Mouse (Mus musculus): ENCODE measurements at regions not wholly inside any gene's neighbourhood (a gene's known extent, or its start where the extent isn't known, plus 50 kb on each side); places are given as distances from the start of the nearest gene placed in this dataset.

GRCm38 (mm10) chrX:92981141-92981540 lies 305.1 kb upstream of the Arx start:
- H3K4me2 ChIP-seq = no peak overlapping the region

GRCm38 (mm10) chrX:93002236-93002976 lies 283.8 kb upstream of the Arx start:
- WGBS = 34% methylated on average over 9 of the region's 9 CpGs
- Histone ChIP-seq H3K9ac (replicated peaks) (no peak overlapping the region), H3K4me2 (0 out of 2 replicates have a peak overlapping the region, but pooled peaks have one; percentile 13), H3K27ac (no peak overlapping the region), H3K36me3 (no peaks in the 10 kb centered on the region), H3K9me3 (no peaks in the 10 kb centered on the region), H3K27me3 (no peaks in the 10 kb centered on the region), H3K4me3 (replicated peaks) (no peak overlapping the region), H3K4me1 (replicated peaks) (peaks cover 5% of the 10 kb centered on the region; the same call in 1 of the 2 replicates)
- ATAC-seq (ENCODE audit: insufficient number of reproducible peaks, insufficient read depth, low FRiP score, low TSS enrichment, low read depth) = no peak

More at GRCm38 (mm10) chrX:92981141-92981540, 305.1 kb upstream of the Arx start:
- no peak overlapping the region for H3K27ac ChIP-seq
- no peaks in the 10 kb centered on the region for H3K9me3 ChIP-seq
- no peak overlapping the region for H3K9ac ChIP-seq (replicated peaks)
- H3K4me3 ChIP-seq (replicated peaks) = no peak overlapping the region
- H3K27me3 ChIP-seq = no peaks in the 10 kb centered on the region
- H3K4me1 ChIP-seq (replicated peaks) = no peaks in the 10 kb centered on the region
- ATAC-seq (ENCODE audit: insufficient number of reproducible peaks, insufficient read depth, low FRiP score, low TSS enrichment, low read depth) = no peak
- no peaks in the 10 kb centered on the region for H3K36me3 ChIP-seq

- Histone ChIP-seq H3K27me3 (no peaks in the 10 kb centered on the region), H3K36me3 (no peaks in the 10 kb centered on the region), H3K27ac (no peak overlapping the region), H3K9ac (replicated peaks) (no peak overlapping the region), H3K4me2 (no peak overlapping the region), H3K4me1 (replicated peaks) (peaks cover 5% of the 10 kb centered on the region; the same call in 1 of the 2 replicates), H3K4me3 (replicated peaks) (no peak overlapping the region), H3K9me3 (no peaks in the 10 kb centered on the region)
- no peak for ATAC-seq (ENCODE audit: insufficient number of reproducible peaks, insufficient read depth, low FRiP score, low TSS enrichment, low read depth)
- 76% methylated on average over 2 of the region's 2 CpGs for WGBS
These were observed 279.6 kb upstream of the Arx start for GRCm38 (mm10) chrX:93006681-93007080.

GRCm38 (mm10) chrX:93011578-93011977 lies 274.7 kb upstream of the Arx start:
- Histone ChIP-seq H3K27me3 (no peaks in the 10 kb centered on the region), H3K4me3 (replicated peaks) (no peak overlapping the region), H3K4me1 (replicated peaks) (no peaks in the 10 kb centered on the region), H3K36me3 (no peaks in the 10 kb centered on the region), H3K9me3 (no peaks in the 10 kb centered on the region), H3K4me2 (no peak overlapping the region), H3K27ac (no peak overlapping the region), H3K9ac (replicated peaks) (no peak overlapping the region)
- no peak for ATAC-seq (ENCODE audit: insufficient number of reproducible peaks, insufficient read depth, low FRiP score, low TSS enrichment, low read depth)
- 61% methylated on average over 2 of the region's 2 CpGs for WGBS

GRCm38 (mm10) chrX:93016391-93016790 lies 269.9 kb upstream of the Arx start:
- WGBS = 64% methylated on average over 3 of the region's 3 CpGs
- Histone ChIP-seq H3K9me3 (no peaks in the 10 kb centered on the region), H3K27me3 (no peaks in the 10 kb centered on the region), H3K9ac (replicated peaks) (no peak overlapping the region), H3K4me2 (no peak overlapping the region), H3K4me1 (replicated peaks) (no peaks in the 10 kb centered on the region), H3K36me3 (no peaks in the 10 kb centered on the region), H3K27ac (no peak overlapping the region), H3K4me3 (replicated peaks) (no peak overlapping the region)
- ATAC-seq (ENCODE audit: insufficient number of reproducible peaks, insufficient read depth, low FRiP score, low TSS enrichment, low read depth) = no peak

GRCm38 (mm10) chrX:93041096-93041495 lies 245.1 kb upstream of the Arx start:
- ATAC-seq (ENCODE audit: insufficient number of reproducible peaks, insufficient read depth, low FRiP score, low TSS enrichment, low read depth) = no peak
- Histone ChIP-seq H3K36me3 (no peaks in the 10 kb centered on the region), H3K9me3 (no peaks in the 10 kb centered on the region), H3K27ac (no peak overlapping the region), H3K4me3 (replicated peaks) (no peak overlapping the region), H3K4me2 (no peak overlapping the region), H3K9ac (replicated peaks) (no peak overlapping the region), H3K27me3 (no peaks in the 10 kb centered on the region), H3K4me1 (replicated peaks) (no peaks in the 10 kb centered on the region)
- 90% methylated on average over 1 of the region's 1 CpGs for WGBS

- H3K4me1 ChIP-seq (replicated peaks) = no peaks in the 10 kb centered on the region
- no peak overlapping the region for H3K4me3 ChIP-seq (replicated peaks)
- WGBS = 66% methylated on average over 3 of the region's 3 CpGs
- ATAC-seq (ENCODE audit: insufficient number of reproducible peaks, insufficient read depth, low FRiP score, low TSS enrichment, low read depth) = no peak
- no peak overlapping the region for H3K27ac ChIP-seq
- H3K27me3 ChIP-seq = no peaks in the 10 kb centered on the region
- H3K9me3 ChIP-seq = no peaks in the 10 kb centered on the region
- H3K9ac ChIP-seq (replicated peaks) = no peak overlapping the region
- no peak overlapping the region for H3K4me2 ChIP-seq
- H3K36me3 ChIP-seq = no peaks in the 10 kb centered on the region
These were observed 243.5 kb upstream of the Arx start for GRCm38 (mm10) chrX:93042736-93043135.

GRCm38 (mm10) chrX:93048967-93049754 lies 237.1 kb upstream of the Arx start:
- Histone ChIP-seq H3K4me1 (replicated peaks) (no peaks in the 10 kb centered on the region), H3K36me3 (no peaks in the 10 kb centered on the region)

GRCm38 (mm10) chrX:93049755-93050143 lies 236.5 kb upstream of the Arx start:
- ATAC-seq (ENCODE audit: insufficient number of reproducible peaks, insufficient read depth, low FRiP score, low TSS enrichment, low read depth) = no peak
- no peak overlapping the region for H3K4me3 ChIP-seq (replicated peaks)
- no peaks in the 10 kb centered on the region for H3K27me3 ChIP-seq
- H3K4me2 ChIP-seq = no peak overlapping the region
- WGBS = 61% methylated on average over 3 of the region's 3 CpGs
- no peaks in the 10 kb centered on the region for H3K9me3 ChIP-seq
- no peak overlapping the region for H3K9ac ChIP-seq (replicated peaks)
- no peaks in the 10 kb centered on the region for H3K4me1 ChIP-seq (replicated peaks)
- no peaks in the 10 kb centered on the region for H3K36me3 ChIP-seq
- no peak overlapping the region for H3K27ac ChIP-seq

More at GRCm38 (mm10) chrX:93048967-93049754, 237.1 kb upstream of the Arx start:
- no peaks in the 10 kb centered on the region for H3K27me3 ChIP-seq
- no peaks in the 10 kb centered on the region for H3K9me3 ChIP-seq
- no peak overlapping the region for H3K4me2 ChIP-seq
- ATAC-seq (ENCODE audit: insufficient number of reproducible peaks, insufficient read depth, low FRiP score, low TSS enrichment, low read depth) = no peak
- H3K4me3 ChIP-seq (replicated peaks) = no peak overlapping the region
- H3K27ac ChIP-seq = no peak overlapping the region
- H3K9ac ChIP-seq (replicated peaks) = no peak overlapping the region
- WGBS = 83% methylated on average over 1 of the region's 1 CpGs

- Histone ChIP-seq H3K9me3 (no peaks in the 10 kb centered on the region), H3K27ac (no peak overlapping the region), H3K4me3 (replicated peaks) (no peak overlapping the region), H3K4me2 (no peak overlapping the region), H3K4me1 (replicated peaks) (no peaks in the 10 kb centered on the region), H3K36me3 (no peaks in the 10 kb centered on the region), H3K27me3 (no peaks in the 10 kb centered on the region), H3K9ac (replicated peaks) (no peak overlapping the region)
- ATAC-seq (ENCODE audit: insufficient number of reproducible peaks, insufficient read depth, low FRiP score, low TSS enrichment, low read depth) = no peak
- 79% methylated on average over 4 of the region's 4 CpGs for WGBS
These were observed 226.7 kb upstream of the Arx start for GRCm38 (mm10) chrX:93059533-93059932.

- Histone ChIP-seq H3K9ac (replicated peaks) (no peak overlapping the region), H3K4me1 (replicated peaks) (no peaks in the 10 kb centered on the region), H3K4me3 (replicated peaks) (no peak overlapping the region), H3K27ac (no peak overlapping the region), H3K36me3 (no peaks in the 10 kb centered on the region), H3K4me2 (no peak overlapping the region), H3K27me3 (peaks cover 4% of the 10 kb centered on the region; the same call in 1 of the 2 replicates), H3K9me3 (no peaks in the 10 kb centered on the region)
- no peak for ATAC-seq (ENCODE audit: insufficient number of reproducible peaks, insufficient read depth, low FRiP score, low TSS enrichment, low read depth)
- WGBS = 56% methylated on average over 7 of the region's 7 CpGs
These were observed 217.4 kb upstream of the Arx start for GRCm38 (mm10) chrX:93068884-93069283.

Data from limb, embryonic 12.5 days (tissue).